Mouse (Mus musculus) kidney, postnatal 36 days (tissue): ENCODE results near the gene Cst8.
"Not testable (repeated sequence)": the region's sequence is repeated elsewhere in the genome, so short reads cannot be mapped to it uniquely, and the experiment has no call there.

Experiments used
- DNase-seq, 2 experiments: peaks; one replicate each; pipeline ENCODE4 v3.0.0; 2021 to 2022; ENCODE audit warnings: mixed read lengths in 2 of 2

Gene Cst8

GRCm38 (mm10) chr2:148798485-148798884, at the start of gene Cst8:
Gene Cst8 (plus strand): TSS chr2:148798785.
- DNase-seq: no peak

DNA sequence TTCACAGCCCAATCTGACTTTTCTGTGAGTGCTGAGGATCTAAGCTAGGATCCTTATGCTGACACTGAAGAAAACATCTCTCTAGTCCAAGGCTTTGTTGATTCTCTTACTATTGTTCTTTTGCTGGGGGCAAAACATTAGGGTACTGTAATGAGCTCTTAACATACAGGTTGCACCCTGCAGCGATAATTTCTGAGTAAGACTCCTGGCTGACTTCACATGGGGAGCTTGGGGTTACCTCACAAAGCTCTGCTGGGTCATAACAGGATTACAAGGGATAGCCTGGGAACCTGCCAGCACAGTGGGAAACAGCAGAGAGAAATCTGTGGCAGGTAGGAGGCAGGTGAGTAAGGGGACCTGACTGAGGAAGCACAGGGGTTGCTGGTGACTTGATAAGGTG, 48.5 kb upstream of the Cst8 start, which contains the start of gene Cstl1:
Cstl1 (plus strand) TSS at position 301 of the 400 bp plus-strand sequence.
- no peak for DNase-seq

- peak; percentile 77 to 84 for DNase-seq
Observed at GRCm38 (mm10) chr2:148751893-148752813, 46.4 kb upstream of the Cst8 start.

GRCm38 (mm10) chr2:148754310-148754846, 44.2 kb upstream of the Cst8 start:
- DNase-seq: no peak

- no peak for DNase-seq
Observed at GRCm38 (mm10) chr2:148763648-148764388, 34.8 kb upstream of the Cst8 start.

DNA sequence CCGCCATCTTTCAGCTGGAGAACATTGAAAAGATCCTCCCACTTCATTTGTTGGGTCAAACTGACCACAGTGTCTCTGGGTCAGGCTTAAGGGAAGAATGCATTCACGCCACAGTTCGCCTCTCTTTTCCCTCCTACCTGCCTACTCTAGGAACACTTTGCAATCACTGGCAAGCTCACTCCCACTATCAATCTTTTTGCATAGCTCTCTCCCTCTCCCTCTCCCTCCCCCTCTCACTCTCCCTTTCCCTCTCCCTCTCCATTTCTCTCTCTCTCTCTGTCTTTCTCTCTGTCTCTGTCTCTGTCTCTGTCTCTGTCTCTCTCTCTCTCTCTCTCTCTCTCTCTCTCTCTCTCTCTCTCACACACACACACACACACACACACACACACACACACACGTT, 27.2 kb upstream of the Cst8 start, which contains the start of gene Cst11:
Cst11 (minus strand) TSS at position 101 of the 400 bp plus-strand sequence.
- not testable (repeated sequence) for DNase-seq

- no peak for DNase-seq
Observed at GRCm38 (mm10) chr2:148781709-148782108, 16.9 kb upstream of the Cst8 start, which contains the start of gene 8030411F24Rik. Gene 8030411F24Rik (plus strand): TSS chr2:148782009.

DNA sequence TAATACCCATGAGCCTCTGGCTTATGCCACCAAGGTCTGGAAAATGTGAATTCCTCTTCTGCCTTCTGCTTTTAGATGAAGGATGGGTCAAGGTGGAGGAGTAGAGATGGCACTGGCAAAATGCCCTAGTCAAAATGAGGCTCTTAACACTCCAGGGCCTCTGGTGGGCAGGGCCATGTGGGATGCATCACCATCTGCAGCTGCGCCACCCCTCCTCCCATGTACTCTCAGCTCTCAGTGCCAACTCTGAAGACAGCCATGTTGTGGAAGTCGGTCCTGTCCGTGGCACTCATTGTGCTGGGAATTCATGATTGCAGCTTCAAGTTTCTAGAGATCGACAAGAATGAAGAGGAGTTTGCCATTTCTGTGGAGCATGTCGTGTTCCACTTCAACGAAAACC, 9.4 kb upstream of the Cst8 start, which contains the start of gene Cst12:
Cst12 (plus strand) TSS at position 220 of the 400 bp plus-strand sequence.
- DNase-seq: no peak

DNA sequence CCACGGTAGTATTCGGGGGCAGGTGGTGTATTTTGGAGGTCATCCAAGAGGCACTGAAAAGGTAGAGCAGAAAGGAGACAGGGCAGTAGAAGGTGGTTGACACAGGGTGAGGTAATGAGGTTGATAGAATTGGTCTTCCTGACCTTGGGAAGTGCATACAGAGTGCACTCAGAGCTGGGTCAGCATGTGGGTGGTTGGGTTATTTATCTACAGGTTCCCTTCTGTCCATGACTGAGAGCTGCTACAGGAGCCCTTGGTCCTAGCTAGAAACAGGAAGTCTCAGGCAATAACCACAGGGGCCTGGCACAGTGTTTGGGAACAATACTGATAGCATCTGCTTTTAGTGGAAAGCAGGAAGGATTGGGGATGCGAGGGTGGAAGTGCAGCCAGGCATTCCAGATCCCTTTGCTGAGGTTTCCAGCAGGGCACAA, 2.9 kb downstream of the Cst8 start:
- DNase-seq: peak; percentile 8 to 11

DNA sequence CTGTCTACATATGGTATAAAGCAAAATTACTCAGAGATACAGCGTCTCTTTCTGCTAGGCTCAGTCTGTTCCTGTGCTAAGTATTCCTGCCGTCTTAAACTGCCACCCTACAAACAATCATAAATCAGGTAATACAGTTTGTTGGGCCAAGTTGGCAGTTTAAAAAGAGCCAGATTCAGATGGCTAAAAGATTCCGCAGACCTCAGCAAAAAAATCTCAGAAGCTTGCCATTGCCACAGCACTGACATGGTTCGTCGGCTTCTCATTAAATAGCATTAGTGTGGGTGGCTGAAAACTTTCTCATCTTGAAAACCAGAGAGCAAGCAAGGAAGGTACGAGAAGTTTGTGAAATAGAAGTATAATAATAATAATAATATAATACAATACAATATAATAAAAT, 8.1 kb downstream of the Cst8 start:
- peak; percentile 2 to 24 for DNase-seq

- no peak for DNase-seq
Observed at GRCm38 (mm10) chr2:148819909-148820308, 21.3 kb downstream of the Cst8 start, which contains the start of gene Cst13. Gene Cst13 (plus strand): TSS chr2:148820081.

DNA sequence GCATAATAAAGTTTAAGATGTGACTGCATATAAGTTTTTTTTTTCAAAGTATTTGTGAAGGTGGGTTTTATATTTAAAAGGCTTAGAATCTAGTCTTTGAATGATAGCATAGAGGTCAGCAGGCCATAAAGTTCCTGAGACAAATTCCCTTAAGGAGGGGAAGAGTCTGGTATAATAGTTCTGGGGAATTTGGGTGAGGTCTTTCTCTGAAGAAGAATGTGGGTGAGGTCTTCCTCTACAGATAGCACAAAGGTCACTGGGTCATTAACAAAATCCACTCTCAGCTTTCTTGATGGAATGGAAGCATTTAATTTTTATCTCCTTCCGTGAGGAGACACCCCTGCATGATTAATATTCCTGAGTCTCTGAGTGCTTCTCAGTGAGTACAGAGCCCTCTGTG, 27.4 kb downstream of the Cst8 start:
- no peak for DNase-seq

- DNase-seq: no peak
Observed at GRCm38 (mm10) chr2:148834912-148835311, 36.3 kb downstream of the Cst8 start, which contains the start of gene Cst9. Gene Cst9 (plus strand): TSS chr2:148835147.

DNA sequence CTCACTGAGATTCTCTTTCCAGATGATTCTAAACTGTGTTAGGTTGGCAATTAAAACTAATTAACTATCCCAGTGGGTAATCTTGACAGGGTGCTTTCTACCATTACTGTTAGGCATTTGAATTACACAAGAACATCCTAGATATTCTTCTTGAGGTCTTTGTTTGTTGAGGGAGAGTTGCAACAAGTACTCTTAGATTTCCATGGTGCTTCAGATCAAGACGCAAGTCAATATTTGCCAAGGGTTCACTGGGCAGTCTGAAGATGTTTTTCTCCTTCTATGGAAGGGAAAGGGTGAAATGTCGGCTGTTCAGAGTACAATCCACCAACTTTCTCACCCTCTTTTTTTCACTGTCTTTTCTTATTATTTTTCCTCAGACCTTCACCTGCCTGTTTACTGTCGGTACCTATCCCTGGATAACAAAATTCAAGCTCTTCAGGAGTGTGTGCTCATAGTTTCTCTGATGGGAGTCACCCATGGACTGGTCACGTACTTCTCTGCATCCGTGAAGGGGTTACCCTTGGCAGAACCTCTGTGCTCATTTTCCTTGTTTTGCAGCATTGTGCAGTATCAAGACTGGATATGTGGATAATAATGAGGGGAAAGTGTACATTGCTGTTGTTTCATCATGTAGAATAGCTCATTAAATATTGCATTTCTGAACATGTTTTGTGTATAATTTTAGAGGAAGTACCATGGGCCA, 39.6 kb downstream of the Cst8 start:
- DNase-seq: no peak

DNA sequence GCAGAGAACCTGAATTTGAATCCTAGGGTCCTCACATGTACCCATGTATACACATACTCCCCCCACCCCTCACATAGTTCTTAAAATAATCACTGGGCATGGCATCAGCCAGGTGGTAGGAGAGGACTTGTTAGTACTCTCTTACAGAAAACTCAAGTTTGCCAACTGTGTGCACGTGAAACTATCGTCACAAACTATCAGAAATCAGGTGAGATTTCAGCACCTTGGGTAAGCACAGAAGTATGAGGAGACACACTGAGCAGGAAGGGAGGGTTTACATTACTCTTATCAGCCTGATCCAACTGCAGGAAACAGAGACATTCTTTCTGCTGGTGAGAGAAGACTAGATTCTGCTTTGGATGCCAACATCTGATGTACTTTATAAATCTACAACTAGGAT, 40.6 kb downstream of the Cst8 start:
- no peak for DNase-seq

DNA sequence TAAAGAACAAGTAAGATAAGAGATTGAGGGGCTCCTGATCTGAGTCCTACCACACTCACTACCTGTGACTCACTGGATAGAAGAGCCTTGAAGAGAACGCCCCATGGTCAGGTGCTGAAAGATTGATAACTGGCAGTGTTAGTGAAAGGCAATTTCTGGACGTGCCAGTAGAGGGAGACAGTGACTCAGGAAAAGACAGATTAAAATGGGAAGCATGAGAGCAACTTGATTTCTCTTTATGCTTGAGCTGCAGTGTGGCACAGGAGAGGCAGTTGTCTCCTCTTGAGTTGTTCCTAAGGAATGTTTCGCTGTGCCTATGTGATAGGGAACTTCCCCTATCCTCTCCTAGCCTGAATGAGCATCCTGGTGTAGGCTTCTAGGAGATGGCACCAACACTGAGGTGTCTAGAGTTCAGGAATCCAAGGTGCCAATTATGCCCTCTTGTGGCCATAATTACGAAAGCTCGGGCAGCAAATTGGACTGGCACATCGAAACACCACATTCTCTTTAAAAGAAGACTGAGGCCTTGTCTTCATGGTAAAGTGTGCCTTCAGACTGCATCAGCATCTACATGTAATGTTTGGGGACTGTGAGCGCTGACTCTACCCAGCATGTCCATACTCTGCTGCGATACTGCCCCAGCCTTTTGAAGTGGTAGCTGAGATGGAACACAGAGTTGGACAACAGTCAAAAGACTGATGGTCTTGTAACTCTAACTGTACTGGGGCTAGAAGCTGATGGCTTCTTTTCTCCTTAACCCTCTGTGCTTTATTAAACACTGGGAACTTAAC, 52.7 kb downstream of the Cst8 start:
- peak; percentile 76 to 89 for DNase-seq
